Mouse (Mus musculus) gastrocnemius, postnatal 25 days (tissue): ENCODE data around the gene Ddx20. TPM values are rescaled to one million over a fixed set of nuclear protein-coding genes. Genes with fewer than 3 reads are reported as not detected.

Experiments
- DNase-seq: peaks from one replicate; pipeline ENCODE4 v3.0.0; 2022
- total RNA-seq, 2 experiments: library from RNA; stranded (reverse); gene quantifications; 1 replicate in 1 of 2; 2 replicates in 1 of 2; pipeline ENCODE4 v1.2.3; 2021

The Ddx20 gene
- total RNA-seq, 2 experiments from 2014 or later = 7.8 to 8.1 TPM

DNA sequence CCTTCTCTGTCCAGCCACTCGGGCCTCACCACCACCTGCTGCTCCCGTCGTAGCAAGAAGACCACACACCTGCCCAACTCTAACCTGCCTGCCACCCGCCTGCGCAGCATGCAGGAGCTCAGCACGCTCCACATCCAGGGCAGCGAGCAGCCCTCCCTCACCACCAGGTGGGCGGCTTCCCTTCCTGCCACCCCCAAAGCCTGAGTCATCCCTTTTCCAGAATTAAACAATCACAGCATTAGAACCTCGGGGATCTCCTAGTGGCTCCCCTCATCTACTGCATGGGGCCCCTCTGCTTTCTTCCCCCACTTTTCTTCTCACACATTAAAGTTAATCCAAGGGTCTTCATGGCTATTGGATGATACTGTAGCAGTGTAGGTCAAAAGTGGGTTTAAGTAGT is 19.2 kb downstream of the Ddx20 start:
- DNase-seq = no peak

DNA sequence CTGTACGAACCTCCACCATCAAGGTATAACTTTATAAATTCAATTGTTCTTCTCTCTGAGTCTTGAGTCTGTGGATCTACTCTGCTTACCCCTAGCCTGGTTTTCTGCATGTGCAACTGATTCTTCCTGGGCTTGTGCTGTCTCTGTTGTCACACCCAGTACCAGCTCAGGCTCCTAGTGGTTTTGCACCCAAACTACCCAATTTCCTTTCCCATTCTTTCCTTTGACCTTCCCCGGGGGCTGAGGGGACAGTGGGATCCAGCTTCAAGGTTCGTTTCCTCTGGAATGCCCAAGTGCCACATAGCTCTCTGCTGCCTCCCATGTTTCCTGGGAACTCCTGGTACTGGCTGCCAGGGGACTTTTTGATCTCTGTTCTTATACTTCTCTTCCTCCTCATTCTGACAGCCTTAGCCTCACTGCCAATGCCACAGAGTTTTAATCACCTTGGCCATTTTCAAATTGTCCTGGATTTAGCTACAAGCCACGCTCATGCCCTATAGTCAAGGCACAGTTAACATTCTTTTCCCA is 20.3 kb downstream of the Ddx20 start:
- no peak for DNase-seq

- no peak for DNase-seq
Measured at GRCm38 (mm10) chr3:105665105-105665765, 22.1 kb downstream of the Ddx20 start.

DNA sequence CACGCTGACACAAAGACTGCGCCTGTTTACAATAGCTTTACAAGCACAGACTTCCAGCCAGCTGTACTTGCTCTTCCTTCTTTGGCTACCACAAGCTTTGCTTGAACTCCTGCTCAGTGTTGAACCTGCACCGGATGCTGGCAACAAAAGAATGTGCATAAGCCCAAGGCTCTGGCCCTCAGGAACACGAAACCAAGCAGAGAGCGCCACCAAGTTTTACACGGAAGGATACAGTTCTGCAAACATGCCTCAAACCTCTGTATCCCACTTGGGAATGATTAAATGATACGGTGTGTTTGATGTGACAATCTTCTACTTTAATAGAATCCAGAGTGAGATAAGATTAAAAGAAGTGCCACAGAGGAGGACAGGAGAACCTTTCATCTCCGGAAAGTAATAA is 24.3 kb downstream of the Ddx20 start:
- DNase-seq = no peak

DNA sequence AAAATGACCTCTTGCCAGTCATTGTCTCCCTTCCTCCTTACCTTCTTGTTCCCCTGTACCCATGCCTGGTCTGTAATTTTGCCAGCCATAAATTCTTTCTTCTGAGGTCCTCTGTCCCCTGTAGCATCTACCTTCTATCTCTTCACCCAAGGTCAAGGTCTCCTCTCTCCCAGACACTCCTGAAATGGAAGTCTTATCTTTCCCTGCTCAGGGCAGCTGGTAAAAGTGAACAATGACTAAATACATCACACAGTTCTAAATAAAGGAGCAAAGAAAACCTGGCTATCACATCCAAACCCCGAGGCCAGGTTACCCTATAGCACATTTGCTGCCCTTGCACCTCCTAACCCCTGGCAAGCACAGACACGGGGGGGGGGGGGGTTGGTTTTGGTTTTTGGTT is 26.8 kb downstream of the Ddx20 start:
- no peak for DNase-seq

DNA sequence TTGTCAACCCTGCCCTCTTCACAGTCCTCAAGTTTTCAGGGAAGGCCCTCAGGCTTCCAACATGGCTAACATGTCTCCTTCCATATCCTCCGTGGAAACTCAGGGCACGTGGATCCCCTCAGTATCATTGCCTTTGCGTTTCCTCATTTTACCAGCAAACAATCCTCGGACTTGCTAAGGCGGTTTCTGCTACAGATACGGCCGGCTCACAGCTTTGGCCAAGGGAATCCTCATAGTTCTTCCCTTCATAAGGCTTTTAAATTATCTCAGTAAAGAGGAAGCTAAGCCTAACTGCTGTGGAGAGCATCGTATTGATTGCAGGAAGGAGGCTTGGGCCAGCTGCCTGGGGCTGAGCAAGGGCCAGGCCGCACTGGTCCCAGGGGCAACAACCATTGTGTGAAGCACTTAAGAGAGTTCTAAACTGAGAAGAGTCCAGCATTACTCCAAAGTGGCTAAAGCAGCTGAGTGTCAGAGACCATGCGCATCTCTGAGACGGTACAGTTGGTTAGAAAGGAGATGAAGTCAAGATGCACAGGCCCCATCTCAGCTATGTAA is 32.3 kb downstream of the Ddx20 start:
- peak; percentile 53 for DNase-seq

DNA sequence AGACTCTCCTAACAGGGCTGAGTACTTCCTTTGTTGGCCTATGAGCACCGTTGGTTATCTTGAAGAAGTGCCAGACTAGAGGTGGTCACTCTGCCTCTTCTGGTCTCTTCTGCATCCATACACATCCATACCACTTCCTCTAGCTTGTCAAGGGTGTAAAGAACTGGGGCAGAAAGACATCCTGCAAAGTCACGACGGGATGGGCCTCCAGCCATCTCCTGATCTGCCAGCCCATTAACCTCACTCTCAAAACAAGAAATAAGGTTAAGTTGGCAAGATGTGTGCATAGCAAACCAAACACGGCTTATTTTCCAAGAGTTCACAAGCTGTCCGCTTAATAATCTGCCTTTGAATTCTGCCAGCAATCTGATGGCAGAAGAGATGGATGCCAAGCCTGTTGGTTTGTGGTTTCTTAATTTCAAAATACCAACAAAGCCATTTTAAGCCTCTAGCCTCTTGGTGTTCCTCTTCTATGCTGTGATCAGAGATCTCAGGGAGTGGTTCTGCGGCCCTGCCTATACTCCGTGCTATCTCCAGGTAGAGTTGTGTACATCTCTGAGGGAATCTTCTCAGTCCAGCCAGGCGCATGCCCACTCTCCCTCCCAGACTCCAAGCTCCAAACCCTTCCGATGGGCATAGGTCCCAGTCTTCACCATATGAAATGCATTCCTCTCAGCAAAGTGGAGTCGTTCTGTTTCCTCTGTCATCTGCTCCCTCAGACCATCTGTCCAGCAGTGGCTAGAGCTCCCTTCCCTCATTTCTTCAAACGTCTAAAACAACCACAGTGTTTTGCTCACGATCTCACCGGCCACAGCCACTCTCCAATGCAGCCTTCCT is 33.6 kb downstream of the Ddx20 start:
- no peak for DNase-seq

DNA sequence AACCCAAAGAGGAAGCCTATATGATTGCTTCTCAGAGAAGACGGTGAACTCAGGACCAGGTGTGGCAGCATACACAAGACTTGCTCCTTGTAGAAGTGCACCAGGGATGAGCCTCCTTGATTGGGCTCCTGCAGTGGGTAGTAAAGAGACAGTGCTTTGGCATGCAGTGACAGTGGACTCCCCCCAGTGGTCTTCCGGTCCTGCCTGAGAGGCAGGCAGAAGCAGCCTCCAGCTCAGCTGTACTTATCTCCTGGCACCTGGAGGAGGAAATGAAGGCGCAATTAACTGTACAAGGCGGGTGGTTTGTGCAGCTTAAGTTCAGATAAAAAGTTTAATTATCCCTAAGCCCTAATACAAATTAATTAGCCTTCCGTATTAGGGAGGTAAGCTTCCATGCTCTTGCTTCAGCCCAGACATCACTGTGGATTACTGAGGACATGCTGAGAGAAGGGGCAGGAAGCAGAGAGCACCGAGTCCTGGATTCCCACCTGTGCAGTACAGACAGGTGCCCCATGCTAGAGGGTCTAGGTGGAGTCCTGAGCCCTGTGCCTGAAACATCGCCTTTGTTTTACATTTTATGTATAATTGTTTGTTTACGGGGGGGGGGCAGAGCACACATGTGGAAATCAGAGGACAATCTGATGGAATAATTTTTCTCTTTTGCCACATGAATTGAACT is 38.3 kb downstream of the Ddx20 start:
- DNase-seq = no peak

DNA sequence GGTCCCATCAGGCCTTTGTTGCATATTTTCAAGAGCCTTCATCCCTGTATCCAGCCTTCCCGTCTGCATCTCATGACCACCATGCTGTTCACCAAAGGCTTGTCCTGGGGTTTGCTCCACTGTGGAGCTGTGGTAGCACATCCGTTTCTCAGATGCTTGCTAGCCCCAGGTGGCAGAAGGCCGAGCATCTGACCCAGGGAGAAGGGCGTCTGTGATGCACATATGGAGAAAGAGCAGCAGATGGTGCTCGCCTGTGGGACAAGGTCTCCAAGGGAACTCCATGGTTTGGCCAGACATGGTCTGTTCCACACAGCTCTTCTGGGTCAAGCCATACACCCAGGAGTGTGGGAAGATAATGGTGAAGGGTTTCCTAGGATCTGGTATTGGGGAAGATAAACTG is 43.8 kb downstream of the Ddx20 start:
- DNase-seq = no peak

DNA sequence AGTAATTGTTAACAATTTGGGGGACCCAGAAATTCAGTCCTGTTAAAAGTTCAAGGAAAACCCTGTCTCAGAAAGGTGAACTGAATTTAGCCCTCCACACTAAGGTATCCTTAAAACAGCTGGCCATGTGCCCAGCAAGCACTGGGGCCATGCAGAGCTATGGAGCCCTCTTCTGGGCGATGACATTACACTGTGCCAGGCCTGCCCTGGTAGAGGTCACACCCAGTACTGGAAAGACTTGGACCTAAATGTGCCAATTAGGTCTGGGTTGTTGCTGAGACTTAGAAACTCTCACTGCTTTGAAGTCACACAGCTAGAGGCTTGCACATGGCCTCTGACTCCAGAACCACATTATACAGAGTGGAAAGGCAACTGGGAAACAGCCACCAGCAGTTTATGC is 45.2 kb downstream of the Ddx20 start:
- no peak for DNase-seq

- DNase-seq = no peak
Measured at GRCm38 (mm10) chr3:105633021-105633420, 54.4 kb downstream of the Ddx20 start.

DNA sequence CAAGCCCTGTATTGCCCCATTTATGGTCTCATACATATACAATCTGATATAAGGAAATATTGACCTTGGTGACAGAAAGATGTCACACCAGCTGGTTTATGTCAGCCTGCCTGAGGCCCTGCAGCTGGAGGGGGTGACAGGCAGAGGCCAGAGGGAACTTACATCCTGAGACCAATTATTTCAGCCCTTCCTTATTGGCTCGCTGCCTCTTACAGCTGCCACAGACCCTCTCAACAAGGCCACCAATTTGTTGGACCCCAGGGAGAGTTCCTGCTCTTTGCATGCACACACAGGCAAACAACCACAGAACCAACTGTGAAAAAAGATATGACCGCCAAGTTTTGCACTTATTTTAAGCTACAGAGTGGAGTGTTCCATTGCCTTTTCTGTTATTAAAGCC is 55.1 kb downstream of the Ddx20 start:
- DNase-seq = no peak

Other genes starting within 250 kb of the Ddx20 start
- gene Kcnd3, start 235.2 kb downstream of the Ddx20 start, total RNA-seq = under 1 TPM; 0.08 to 0.10 TPM
- gene Inka2, start 17.0 kb upstream of the Ddx20 start, total RNA-seq = 1 to 10 TPM; 2.6 to 6.0 TPM
- gene Rap1a, start 113.8 kb upstream of the Ddx20 start, total RNA-seq = 10 to 100 TPM; 77.6 to 84.2 TPM
- under 1 TPM in 1 of 2 experiments, not detected in 1; 0.21 TPM for gene Adora3, start 183.3 kb upstream of the Ddx20 start, total RNA-seq
- gene Tmigd3, start 183.3 kb upstream of the Ddx20 start, total RNA-seq = not detected
- under 1 TPM; 0.28 to 0.64 TPM for gene I830077J02Rik, start 245.1 kb upstream of the Ddx20 start, total RNA-seq